ENCODE assay signal across 5 mouse cellular contexts in genomic region chr1:135240206-135240605, GRCm38 (mm10). TPM values are rescaled to one million over a fixed set of nuclear protein-coding genes. Genes with fewer than 3 reads are reported as not detected.
"Had no signal": no experiment of that assay in that cellular context is flagged by ENCODE, and none has a peak within 500 bp of the region (broad histone marks: within the 10 kb centered on the region; RNA-seq: fewer than 3 reads in every experiment).

No protein-coding gene starts in this region.

RNA-seq across cellular contexts. Expression of gene Elf3, which starts 18.2 kb away (rescaled TPM):
- total RNA-seq: layer of hippocampus, adult 2 months; layer of hippocampus, postnatal 25 days; left cerebral cortex, adult 18-20 months had no signal
- polyA plus RNA-seq: macrophage; testis, adult 2 months had no signal
